9 mouse cellular contexts compared by ENCODE assay signal in the genomic region with DNA sequence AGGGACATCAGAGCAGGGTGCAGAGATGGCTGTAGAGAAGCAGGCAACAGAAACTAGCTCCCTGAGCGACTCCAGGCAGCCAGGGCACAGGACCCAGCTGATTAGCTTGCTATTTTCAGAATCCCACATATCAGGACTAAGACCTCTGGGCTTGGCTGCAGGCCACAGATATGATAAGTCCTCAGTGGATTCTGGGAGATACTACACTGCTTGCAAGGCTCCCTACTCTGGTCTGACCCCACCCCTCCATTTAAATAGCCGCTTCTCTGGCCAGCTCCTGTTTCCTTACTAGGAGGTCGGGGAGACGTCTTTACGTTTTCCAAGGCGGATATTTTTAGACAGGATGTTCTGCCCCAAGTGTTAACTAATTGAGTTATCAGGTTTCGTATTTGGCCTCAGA.
DNase-seq lines count a peak whose midpoint lies in the region; ATAC-seq and TF ChIP-seq lines count a peak whose summit lies in the region.
"Had no signal": no experiment of that assay in that cellular context is flagged by ENCODE, and none has a peak within 500 bp of the region (broad histone marks: within the 10 kb centered on the region; RNA-seq: fewer than 3 reads in every experiment).

No protein-coding gene starts in this region.

- H3K27me3 ChIP-seq in forebrain, embryonic 10.5 days (ENCODE audit: poor library complexity, severe bottlenecking): no peaks in the 10 kb centered on the region
- H3K27me3 ChIP-seq in forebrain, postnatal 0 days (ENCODE audit: insufficient read depth, low read length): no peaks in the 10 kb centered on the region
- no peaks in the 10 kb centered on the region for H3K27me3 ChIP-seq in liver, embryonic 15.5 days
- H3K27me3 ChIP-seq in midbrain, embryonic 10.5 days (ENCODE audit: low read depth, poor library complexity, severe bottlenecking): no peaks in the 10 kb centered on the region

- no peaks in the 10 kb centered on the region for H3K9me3 ChIP-seq in forebrain, embryonic 10.5 days
- no peaks in the 10 kb centered on the region for H3K9me3 ChIP-seq in forebrain, postnatal 0 days (ENCODE audit: low read length)
- H3K9me3 ChIP-seq in liver, embryonic 15.5 days (replicated peaks): no peaks in the 10 kb centered on the region
- H3K9me3 ChIP-seq in midbrain, embryonic 10.5 days (replicated peaks): no peaks in the 10 kb centered on the region

- intact Hi-C loops in heart, postnatal 10 days (cut with DNase I): no loop called here

- H3K9ac ChIP-seq in forebrain, postnatal 0 days: no peak overlapping the region
- no peak overlapping the region for H3K9ac ChIP-seq in liver, embryonic 15.5 days

- peaks cover 33% of the 10 kb centered on the region for H3K4me1 ChIP-seq in forebrain, embryonic 10.5 days
- 0 out of 2 replicates have a peak, but pooled peaks cover 5% of the 10 kb centered on the region for H3K4me1 ChIP-seq in forebrain, postnatal 0 days (ENCODE audit: insufficient read depth)
- H3K4me1 ChIP-seq in liver, embryonic 15.5 days (replicated peaks): peaks cover 14% of the 10 kb centered on the region
- peaks cover 28% of the 10 kb centered on the region for H3K4me1 ChIP-seq in midbrain, embryonic 10.5 days

- H3K27ac ChIP-seq in forebrain, embryonic 10.5 days: 0 out of 2 replicates have a peak overlapping the region, but pooled peaks have one; percentile 11
- H3K27ac ChIP-seq in forebrain, postnatal 0 days (ENCODE audit: low read depth, low read length): no peak overlapping the region
- no peak overlapping the region for H3K27ac ChIP-seq in liver, embryonic 15.5 days (replicated peaks)
- no peak overlapping the region for H3K27ac ChIP-seq in midbrain, embryonic 10.5 days (replicated peaks)

- no peak overlapping the region for H3K4me3 ChIP-seq in forebrain, embryonic 10.5 days
- no peak overlapping the region for H3K4me3 ChIP-seq in forebrain, postnatal 0 days (ENCODE audit: low read depth, low read length)
- no peak overlapping the region for H3K4me3 ChIP-seq in liver, embryonic 15.5 days (replicated peaks)
- no peak overlapping the region for H3K4me3 ChIP-seq in midbrain, embryonic 10.5 days

- H3K36me3 ChIP-seq in forebrain, embryonic 10.5 days (replicated peaks): no peaks in the 10 kb centered on the region
- no peaks in the 10 kb centered on the region for H3K36me3 ChIP-seq in forebrain, postnatal 0 days (ENCODE audit: insufficient read depth)
- H3K36me3 ChIP-seq in liver, embryonic 15.5 days (replicated peaks): no peaks in the 10 kb centered on the region
- H3K36me3 ChIP-seq in midbrain, embryonic 10.5 days: no peaks in the 10 kb centered on the region

- ATAC-seq in forebrain, postnatal 0 days: no peak
- ATAC-seq in liver, embryonic 15.5 days (ENCODE audit: insufficient read depth): peak; percentile 78

- H3K4me2 ChIP-seq in forebrain, postnatal 0 days (ENCODE audit: low read depth): no peak overlapping the region
- H3K4me2 ChIP-seq in liver, embryonic 15.5 days: peak overlapping the region; percentile 35

- DNase-seq in forebrain, embryonic 10.5 days (ENCODE audit: extremely low spot score, low spot score): no peak
- no peak for DNase-seq in forebrain, postnatal 0 days
- peak; percentile 28 for DNase-seq in embryo, embryonic 11 days
- DNase-seq in heart, postnatal 10 days: peak; percentile 61 to 73
- DNase-seq in urinary bladder, postnatal 10 days (ENCODE audit: low spot score): no peak
- no peak for DNase-seq in midbrain, embryonic 10.5 days (ENCODE audit: low spot score)
- DNase-seq in testis, postnatal 10 days (ENCODE audit: low spot score): no peak
- DNase-seq: B cell, adult 2 months had no signal

- TF ChIP-seq CTCF in forebrain, postnatal 0 days (IDR thresholded peaks at IDR 0.05; ENCODE audit: low read depth): no peak

- 56% methylated on average over 7 of the region's 7 CpGs for WGBS in forebrain, embryonic 10.5 days
- WGBS in forebrain, postnatal 0 days: 68% methylated on average over 7 of the region's 7 CpGs
- 18% methylated on average over 7 of the region's 7 CpGs for WGBS in liver, embryonic 15.5 days (ENCODE audit: insufficient replicate concordance)
- WGBS in midbrain, embryonic 10.5 days: 62% methylated on average over 7 of the region's 7 CpGs

Comparison
In these comparisons a context has a peak if more than half of its experiments do, and no peak if none do; other contexts are left out.
1. DNase-seq: peak in embryo, embryonic 11 days (single experiment) and heart, postnatal 10 days (2 of 2); none in forebrain, embryonic 10.5 days (single experiment), forebrain, postnatal 0 days (single experiment), urinary bladder, postnatal 10 days (single experiment), midbrain, embryonic 10.5 days (single experiment) and testis, postnatal 10 days (single experiment).